Mouse (Mus musculus): ENCODE data around the gene Ptbp1. TPM values are rescaled to one million over a fixed set of nuclear protein-coding genes. Genes with fewer than 3 reads are reported as not detected.
A peak's percentile ranks its signal among the peaks of the same experiment; 100 is the strongest.

The Ptbp1 gene
- polyA plus RNA-seq, 1 experiment: 251 TPM

DNA sequence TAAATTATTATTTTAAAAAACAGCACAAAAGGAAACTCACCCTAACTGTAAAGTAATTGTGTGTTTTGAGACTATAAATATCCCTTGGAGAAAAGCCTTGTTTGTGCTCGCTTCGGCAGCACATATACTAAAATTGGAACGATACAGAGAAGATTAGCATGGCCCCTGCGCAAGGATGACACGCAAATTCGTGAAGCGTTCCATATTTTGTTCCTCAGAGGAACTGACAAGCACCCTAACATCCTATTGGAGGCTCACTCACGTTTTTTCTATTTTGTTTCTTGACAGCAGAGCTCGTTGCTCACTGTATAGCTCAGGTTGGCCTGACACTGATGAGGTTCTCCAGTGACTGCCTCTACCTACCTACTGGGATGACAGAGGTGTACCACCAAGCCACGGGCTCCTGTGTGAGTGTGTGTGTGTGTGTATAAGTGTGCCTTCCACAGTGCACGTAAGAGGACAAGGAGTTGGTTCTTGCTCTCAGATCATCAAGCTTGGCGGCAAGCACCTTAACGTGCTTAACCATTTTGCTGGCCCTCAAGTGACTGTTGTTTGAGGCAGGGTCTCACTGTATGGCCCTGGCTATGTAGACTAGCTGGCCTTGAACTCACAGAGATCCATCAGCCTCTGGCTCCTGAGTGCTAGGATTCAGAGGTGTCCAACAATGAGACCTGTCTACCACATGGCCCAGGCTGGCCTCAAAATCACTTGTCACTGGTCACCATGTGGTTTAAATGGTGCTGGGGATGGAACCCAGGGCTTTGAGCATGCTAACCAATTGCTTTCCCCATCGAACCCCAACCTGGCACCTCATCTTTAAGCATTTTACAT is 55.1 kb downstream of the Ptbp1 start:
- H3K36me3 ChIP-seq (ENCODE audit: control insufficient read depth, insufficient read depth, low read length): peaks cover 15% of the 10 kb centered on the region

DNA sequence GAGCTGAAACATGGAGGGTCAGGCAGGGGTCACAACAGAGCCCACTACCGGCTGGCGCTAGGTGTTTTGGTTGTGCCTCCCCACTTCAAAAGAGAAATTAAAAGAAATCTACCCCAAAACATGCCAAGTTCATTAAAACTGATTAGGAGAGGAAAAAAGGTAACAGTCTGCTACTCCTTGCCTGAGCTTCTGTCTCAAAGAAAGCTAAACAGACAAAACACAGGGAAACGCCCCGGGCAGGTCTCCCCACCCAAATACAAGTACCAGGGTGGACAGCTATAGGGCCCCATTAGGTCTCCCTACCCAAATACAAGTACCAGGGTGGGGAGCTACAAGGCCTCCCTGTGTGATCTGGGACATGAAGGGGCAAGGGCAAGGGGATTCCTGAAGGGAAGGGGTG is 56.3 kb downstream of the Ptbp1 start, which contains the start of gene Gm26602:
Gm26602 (plus strand) TSS at position 301 of the 400 bp plus-strand sequence.
- WGBS: 99% methylated on average over 4 of the region's 4 CpGs
- Histone ChIP-seq H3K4me1 (ENCODE audit: control insufficient read depth, insufficient read depth, insufficient read length) (peaks cover 6% of the 10 kb centered on the region; the same call in 1 of the 2 replicates), H3K27ac (ENCODE audit: insufficient read depth, low read length) (peak within 1 kb of the TSS; percentile 71; the same call in 1 of the 2 replicates), H3K36me3 (ENCODE audit: control insufficient read depth, insufficient read depth, low read length) (peaks cover 9% of the 10 kb centered on the region), H3K27me3 (ENCODE audit: control insufficient read depth, insufficient read depth, low read length) (no peaks in the 10 kb centered on the region), H3K4me3 (ENCODE audit: extremely low read depth, insufficient read depth, insufficient read length) (no peak within 1 kb of the TSS)
- DNase-seq (ENCODE audit: low read depth in 1 of 2, low spot score in 2 of 2): no peak
- TF ChIP-seq CTCF (IDR thresholded peaks at IDR 0.05; ENCODE audit: extremely low read depth, insufficient read depth, insufficient read length, insufficient replicate concordance): no peak
- no peak for TF ChIP-seq POLR2A (IDR thresholded peaks at IDR 0.05; ENCODE audit: low read depth, low read length)

More for the DNA sequence above, 55.1 kb downstream of the Ptbp1 start:
- Histone ChIP-seq H3K27me3 (ENCODE audit: control insufficient read depth, insufficient read depth, low read length) (no peaks in the 10 kb centered on the region), H3K4me3 (ENCODE audit: extremely low read depth, insufficient read depth, insufficient read length) (peak overlapping the region; percentile 94; the same call in 1 of the 2 replicates), H3K27ac (ENCODE audit: insufficient read depth, low read length) (peak overlapping the region; percentile 71), H3K4me1 (ENCODE audit: control insufficient read depth, insufficient read depth, insufficient read length) (peaks cover 5% of the 10 kb centered on the region; the same call in 1 of the 2 replicates)
- no peak for TF ChIP-seq CTCF (IDR thresholded peaks at IDR 0.05; ENCODE audit: extremely low read depth, insufficient read depth, insufficient read length, insufficient replicate concordance)
- no peak for DNase-seq (ENCODE audit: low read depth in 1 of 2, low spot score in 2 of 2)
- 26% methylated on average over 14 of the region's 14 CpGs for WGBS

DNA sequence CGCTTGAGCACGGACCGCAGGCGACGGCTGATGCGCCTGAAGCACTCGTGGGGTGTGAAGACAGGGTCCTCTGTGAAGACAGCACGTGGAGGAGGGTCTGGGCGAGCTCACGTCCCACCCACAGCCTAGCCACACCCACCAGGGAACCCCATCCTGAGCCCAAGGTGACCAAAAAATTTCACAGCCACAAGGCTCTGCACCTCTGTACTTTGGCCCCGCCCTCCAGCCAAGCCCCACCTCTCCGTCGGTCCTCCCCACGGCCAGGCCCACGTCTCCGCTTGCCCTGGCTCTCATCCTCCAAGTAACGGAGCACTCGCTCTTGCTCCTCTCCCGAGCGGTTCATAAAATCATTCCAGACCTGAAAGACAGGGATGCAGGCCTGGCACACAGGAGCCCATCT is 58.2 kb downstream of the Ptbp1 start:
- Histone ChIP-seq H3K4me3 (ENCODE audit: extremely low read depth, insufficient read depth, insufficient read length) (no peak overlapping the region), H3K36me3 (ENCODE audit: control insufficient read depth, insufficient read depth, low read length) (peaks cover 2% of the 10 kb centered on the region; the same call in 1 of the 2 replicates), H3K4me1 (ENCODE audit: control insufficient read depth, insufficient read depth, insufficient read length) (peaks cover 14% of the 10 kb centered on the region; the same call in 1 of the 2 replicates), H3K27ac (ENCODE audit: insufficient read depth, low read length) (no peak overlapping the region), H3K27me3 (ENCODE audit: control insufficient read depth, insufficient read depth, low read length) (no peaks in the 10 kb centered on the region)
- no peak for DNase-seq (ENCODE audit: low read depth in 1 of 2, low spot score in 2 of 2)
- WGBS: 94% methylated on average over 20 of the region's 20 CpGs
- no peak for TF ChIP-seq POLR2A (IDR thresholded peaks at IDR 0.05; ENCODE audit: low read depth, low read length)
- no peak for TF ChIP-seq CTCF (IDR thresholded peaks at IDR 0.05; ENCODE audit: extremely low read depth, insufficient read depth, insufficient read length, insufficient replicate concordance)

Other genes starting within 250 kb of the Ptbp1 start
- gene C2cd4c, start 240.4 kb upstream of the Ptbp1 start, polyA plus RNA-seq (2012; rRNA removed): not detected in 2 replicates
- 1.0 and 1.3 TPM in 2 replicates for gene Shc2, start 216.5 kb upstream of the Ptbp1 start, polyA plus RNA-seq (2012; rRNA removed)
- gene Odf3l2, start 208.7 kb upstream of the Ptbp1 start, polyA plus RNA-seq (2012; rRNA removed): not detected in 2 replicates
- gene Madcam1, start 189.9 kb upstream of the Ptbp1 start, polyA plus RNA-seq (2012; rRNA removed): 22.0 and 33.9 TPM in 2 replicates
- 47.9 and 77.7 TPM in 2 replicates for gene Tpgs1, start 185.1 kb upstream of the Ptbp1 start, polyA plus RNA-seq (2012; rRNA removed)
- 119 and 143 TPM in 2 replicates for gene Cdc34, start 172.2 kb upstream of the Ptbp1 start, polyA plus RNA-seq (2012; rRNA removed)
- 1.7 and 1.8 TPM in 2 replicates for gene Gzmm, start 165.4 kb upstream of the Ptbp1 start, polyA plus RNA-seq (2012; rRNA removed)
- gene Bsg, start 149.9 kb upstream of the Ptbp1 start, polyA plus RNA-seq (2012; rRNA removed): 208 and 255 TPM in 2 replicates
- gene Hcn2, start 137.8 kb upstream of the Ptbp1 start, polyA plus RNA-seq (2012; rRNA removed): 0.77 and 1.5 TPM in 2 replicates
- gene Polrmt, start 107.8 kb upstream of the Ptbp1 start, polyA plus RNA-seq (2012; rRNA removed): 60.5 and 62.5 TPM in 2 replicates
- not detected in 2 replicates for gene Fgf22, start 99.4 kb upstream of the Ptbp1 start, polyA plus RNA-seq (2012; rRNA removed)
- 122 and 217 TPM in 2 replicates for gene Rnf126, start 87.5 kb upstream of the Ptbp1 start, polyA plus RNA-seq (2012; rRNA removed)
- gene Fstl3, start 77.2 kb upstream of the Ptbp1 start, polyA plus RNA-seq (2012; rRNA removed): 5.8 and 10.9 TPM in 2 replicates
- gene Prss57, start 63.5 kb upstream of the Ptbp1 start, polyA plus RNA-seq (2012; rRNA removed): 1.4 and 1.6 TPM in 2 replicates
- gene Palm, start 60.9 kb upstream of the Ptbp1 start, polyA plus RNA-seq (2012; rRNA removed): 9.2 and 14.6 TPM in 2 replicates
- 0.07 and 0.18 TPM in 2 replicates for gene Misp, start 33.4 kb upstream of the Ptbp1 start, polyA plus RNA-seq (2012; rRNA removed)
- gene Prtn3, start 20.0 kb downstream of the Ptbp1 start, polyA plus RNA-seq (2012; rRNA removed): 25.6 and 39.2 TPM in 2 replicates
- gene Plppr3, start 20.2 kb downstream of the Ptbp1 start, polyA plus RNA-seq (2012; rRNA removed): 3.6 and 4.0 TPM in 2 replicates
- gene Elane, start 31.8 kb downstream of the Ptbp1 start, polyA plus RNA-seq (2012; rRNA removed): 33.0 and 61.9 TPM in 2 replicates
- gene Cfd, start 36.4 kb downstream of the Ptbp1 start, polyA plus RNA-seq (2012; rRNA removed): 71.5 and 138 TPM in 2 replicates
- gene Med16, start 54.5 kb downstream of the Ptbp1 start, polyA plus RNA-seq (2012; rRNA removed): 46.4 and 73.7 TPM in 2 replicates
- not detected in 2 replicates for gene Gm26602, start 56.4 kb downstream of the Ptbp1 start, polyA plus RNA-seq (2012; rRNA removed)
- 5.3 and 6.3 TPM in 2 replicates for gene Kiss1r, start 62.5 kb downstream of the Ptbp1 start, polyA plus RNA-seq (2012; rRNA removed)
- gene R3hdm4, start 66.8 kb downstream of the Ptbp1 start, polyA plus RNA-seq (2012; rRNA removed): 117 and 150 TPM in 2 replicates
- gene Arid3a, start 72.6 kb downstream of the Ptbp1 start, polyA plus RNA-seq (2012; rRNA removed): 15.0 and 23.2 TPM in 2 replicates
- 41.2 and 51.6 TPM in 2 replicates for gene Wdr18, start 105.7 kb downstream of the Ptbp1 start, polyA plus RNA-seq (2012; rRNA removed)
- 0.12 and 0.16 TPM in 2 replicates for gene Grin3b, start 116.3 kb downstream of the Ptbp1 start, polyA plus RNA-seq (2012; rRNA removed)
- 266 and 371 TPM in 2 replicates for gene Tmem259, start 129.9 kb downstream of the Ptbp1 start, polyA plus RNA-seq (2012; rRNA removed)
- 297 and 409 TPM in 2 replicates for gene Cnn2, start 134.2 kb downstream of the Ptbp1 start, polyA plus RNA-seq (2012; rRNA removed)
- 50.4 and 64.5 TPM in 2 replicates for gene Abca7, start 142.1 kb downstream of the Ptbp1 start, polyA plus RNA-seq (2012; rRNA removed)
- gene Arhgap45, start 162.2 kb downstream of the Ptbp1 start, polyA plus RNA-seq (2012; rRNA removed): 492 and 574 TPM in 2 replicates
- 139 and 182 TPM in 2 replicates for gene Polr2e, start 185.4 kb downstream of the Ptbp1 start, polyA plus RNA-seq (2012; rRNA removed)
- gene Gpx4, start 192.7 kb downstream of the Ptbp1 start, polyA plus RNA-seq (2012; rRNA removed): 238 and 259 TPM in 2 replicates

All from spleen, adult 2 months (tissue).